In the genomic region with DNA sequence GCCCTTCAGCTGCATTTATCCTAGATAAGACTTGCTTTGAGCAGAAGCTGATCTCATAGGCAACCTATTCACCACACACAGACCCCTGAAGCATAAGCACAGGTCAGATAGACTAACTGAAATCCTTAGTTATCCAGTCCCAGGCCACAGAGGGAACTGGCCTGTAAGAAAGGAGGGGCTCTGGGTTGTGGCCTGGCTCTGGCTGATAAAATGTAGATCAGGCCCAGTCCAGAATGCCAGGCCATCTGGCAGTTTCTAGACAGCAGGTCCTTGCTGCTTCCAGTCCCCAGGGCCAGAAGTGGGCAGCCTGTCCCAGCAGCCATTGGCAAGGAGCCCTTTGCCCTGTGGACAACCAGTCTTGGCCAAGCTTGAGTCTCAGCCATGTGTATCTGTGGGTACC, we compare ENCODE assay signal across 9 mouse cellular contexts. TPM values are rescaled to one million over a fixed set of nuclear protein-coding genes. Genes with fewer than 3 reads are reported as not detected.
DNase-seq lines count a peak whose midpoint lies in the region; ATAC-seq lines count a peak whose summit lies in the region.
"Had no signal": no experiment of that assay in that cellular context is flagged by ENCODE, and none has a peak within 500 bp of the region (broad histone marks: within the 10 kb centered on the region; RNA-seq: fewer than 3 reads in every experiment).

No protein-coding gene starts in this region.

- no peak for DNase-seq in midbrain, embryonic 14.5 days
- DNase-seq in midbrain, embryonic 10.5 days (ENCODE audit: low spot score), result no peak
- peak; percentile 95 to 98 for DNase-seq in cerebellum, postnatal 25 days
- DNase-seq in spleen, postnatal 10 days (ENCODE audit: low spot score in 2 of 2), result peak; percentile 40 to 64
- no peak for DNase-seq in left cerebral cortex, adult 8-10 months (ENCODE audit: low spot score in 2 of 2)
- DNase-seq in right cerebral cortex, postnatal 4 days, result no peak
- DNase-seq in lung, postnatal 14 days, result no peak
- DNase-seq: thymus, adult 2 months had no signal

- no peaks in the 10 kb centered on the region for H3K27me3 ChIP-seq in midbrain, embryonic 14.5 days (ENCODE audit: control insufficient read depth, insufficient read depth, low read length)
- no peaks in the 10 kb centered on the region for H3K27me3 ChIP-seq in midbrain, embryonic 10.5 days (ENCODE audit: low read depth, poor library complexity, severe bottlenecking)
- no peaks in the 10 kb centered on the region for H3K27me3 ChIP-seq in heart, embryonic 16.5 days (ENCODE audit: control insufficient read depth, insufficient read depth, low read length)

- H3K4me1 ChIP-seq in midbrain, embryonic 14.5 days (ENCODE audit: control insufficient read depth, insufficient read depth, low read length), result peaks cover 18% of the 10 kb centered on the region
- peaks cover 28% of the 10 kb centered on the region for H3K4me1 ChIP-seq in midbrain, embryonic 10.5 days
- peaks cover 15% of the 10 kb centered on the region for H3K4me1 ChIP-seq in heart, embryonic 16.5 days (ENCODE audit: control insufficient read depth, insufficient read depth, low read length)

- 0 out of 2 replicates have a peak overlapping the region, but pooled peaks have one; percentile 13 for H3K27ac ChIP-seq in midbrain, embryonic 14.5 days (replicated peaks; ENCODE audit: low read depth, low read length)
- no peak overlapping the region; the same call in 1 of the 2 replicates for H3K27ac ChIP-seq in midbrain, embryonic 10.5 days (replicated peaks)
- H3K27ac ChIP-seq in heart, embryonic 16.5 days (ENCODE audit: low read length), result peak overlapping the region; percentile 66

- no peak overlapping the region for H3K9ac ChIP-seq in midbrain, embryonic 14.5 days (replicated peaks; ENCODE audit: low read length)
- no peak overlapping the region for H3K9ac ChIP-seq in heart, embryonic 16.5 days (ENCODE audit: low read length)

- H3K36me3 ChIP-seq in midbrain, embryonic 14.5 days (ENCODE audit: control insufficient read depth, insufficient read depth, low read length), result no peaks in the 10 kb centered on the region
- no peaks in the 10 kb centered on the region for H3K36me3 ChIP-seq in midbrain, embryonic 10.5 days
- H3K36me3 ChIP-seq in heart, embryonic 16.5 days (ENCODE audit: control insufficient read depth, insufficient read depth), result no peaks in the 10 kb centered on the region

- H3K9me3 ChIP-seq in midbrain, embryonic 14.5 days (ENCODE audit: control insufficient read depth, low read length), result no peaks in the 10 kb centered on the region
- no peaks in the 10 kb centered on the region; the same call in 1 of the 2 replicates for H3K9me3 ChIP-seq in midbrain, embryonic 10.5 days (replicated peaks)
- H3K9me3 ChIP-seq in heart, embryonic 16.5 days (replicated peaks; ENCODE audit: control insufficient read depth, low read length), result no peaks in the 10 kb centered on the region

- H3K4me3 ChIP-seq in midbrain, embryonic 14.5 days (replicated peaks; ENCODE audit: low read depth, low read length), result no peak overlapping the region
- H3K4me3 ChIP-seq in midbrain, embryonic 10.5 days, result no peak overlapping the region
- no peak overlapping the region for H3K4me3 ChIP-seq in heart, embryonic 16.5 days (ENCODE audit: low read length)

- no peak for ATAC-seq in midbrain, embryonic 14.5 days (ENCODE audit: low FRiP score, low TSS enrichment)
- no peak for ATAC-seq in heart, embryonic 16.5 days (replicated peaks; ENCODE audit: extremely low read depth, insufficient read depth, low FRiP score)

- no peak overlapping the region for H3K4me2 ChIP-seq in midbrain, embryonic 14.5 days (ENCODE audit: low read length)
- H3K4me2 ChIP-seq in heart, embryonic 16.5 days (ENCODE audit: low read depth, low read length), result no peak overlapping the region

RNA-seq across cellular contexts. Expression of a gene that starts 22.4 kb away (rescaled TPM):
- 62.0 and 77.8 TPM in 2 replicates for polyA plus RNA-seq in midbrain, embryonic 14.5 days (2014; fragmentation: Nextera tagmentation; extraction: Ambion mirVana)
- 22.7 and 29.7 TPM in 2 replicates for polyA plus RNA-seq in midbrain, embryonic 10.5 days (2016; fragmentation: Nextera tagmentation; extraction: Ambion mirVana)
- polyA plus RNA-seq in heart, embryonic 16.5 days (2015; fragmentation: Nextera tagmentation; extraction: Ambion mirVana), result 36.2 and 38.1 TPM in 2 replicates
- total RNA-seq in left cerebral cortex, adult 8-10 months (2022), result 10 to 100 TPM; 16.1 to 19.9 (median 18.7) TPM

Comparison
In these comparisons a context has a peak if more than half of its experiments do, and no peak if none do; other contexts are left out.
1. DNase-seq: peak in cerebellum, postnatal 25 days (2 of 2) and spleen, postnatal 10 days (2 of 2); none in midbrain, embryonic 14.5 days (single experiment), midbrain, embryonic 10.5 days (single experiment), left cerebral cortex, adult 8-10 months (0 of 2), right cerebral cortex, postnatal 4 days (single experiment) and lung, postnatal 14 days (single experiment).